In the genomic region with DNA sequence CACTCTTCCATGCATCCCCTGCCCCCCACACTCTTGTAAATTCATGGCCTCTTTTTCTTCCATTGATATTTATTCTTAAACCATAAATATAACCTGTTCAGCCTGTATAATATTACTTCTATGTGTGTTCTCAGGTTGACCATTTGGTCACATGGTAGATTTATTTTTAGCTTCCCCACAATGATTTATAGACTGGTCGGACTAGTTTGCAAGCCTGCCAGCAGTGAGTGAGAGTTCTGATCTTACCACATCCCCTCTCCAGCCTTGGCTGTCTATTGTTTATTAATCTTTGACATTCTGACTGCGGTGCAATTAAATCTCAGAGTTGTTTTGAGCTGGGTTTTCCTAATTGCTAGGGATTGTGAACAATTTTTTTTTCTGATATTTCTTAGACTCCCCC, we compare ENCODE assay signal across 13 mouse cellular contexts.
DNase-seq lines count a peak whose midpoint lies in the region; ATAC-seq and TF ChIP-seq lines count a peak whose summit lies in the region.
"Had no signal": no experiment of that assay in that cellular context is flagged by ENCODE, and none has a peak within 500 bp of the region (broad histone marks: within the 10 kb centered on the region; RNA-seq: fewer than 3 reads in every experiment).

No protein-coding gene starts in this region.

- no peak for ATAC-seq in liver, postnatal 0 days
- ATAC-seq in stomach, embryonic 14.5 days (ENCODE audit: insufficient number of reproducible peaks, insufficient read depth, low FRiP score, low read depth): peak; percentile 84
- ATAC-seq: forebrain, embryonic 15.5 days had no signal

- H3K9ac ChIP-seq in liver, adult 2 months (ENCODE audit: low read depth, low read length): no peak overlapping the region
- H3K9ac ChIP-seq in liver, postnatal 0 days (replicated peaks): no peak overlapping the region
- H3K9ac ChIP-seq in stomach, embryonic 14.5 days (replicated peaks; ENCODE audit: low read depth, low read length): no peak overlapping the region
- H3K9ac ChIP-seq: forebrain, embryonic 15.5 days; limb, embryonic 12.5 days had no signal

- peaks cover 23% of the 10 kb centered on the region; the same call in 1 of the 2 replicates for H3K79me2 ChIP-seq in liver, adult 2 months (ENCODE audit: control insufficient read depth, insufficient read depth, low read length)

- H3K27ac ChIP-seq in liver, adult 2 months (replicated peaks; ENCODE audit: insufficient read depth, low read depth, low read length): no peak overlapping the region
- no peak overlapping the region for H3K27ac ChIP-seq in liver, postnatal 0 days (ENCODE audit: low read depth)
- no peak overlapping the region for H3K27ac ChIP-seq in stomach, embryonic 14.5 days (ENCODE audit: low read length)
- H3K27ac ChIP-seq: forebrain, embryonic 15.5 days; hindbrain, embryonic 10.5 days; layer of hippocampus, adult 2 months; limb, embryonic 12.5 days had no signal

- no peak for TF ChIP-seq EP300 in liver, postnatal 0 days (IDR thresholded peaks at IDR 0.05; ENCODE audit: low read depth)

- no peak overlapping the region for H3K4me2 ChIP-seq in liver, postnatal 0 days (ENCODE audit: low read depth, low read length)
- H3K4me2 ChIP-seq in stomach, embryonic 14.5 days (replicated peaks; ENCODE audit: low read depth, low read length): no peak overlapping the region
- H3K4me2 ChIP-seq: forebrain, embryonic 15.5 days; limb, embryonic 12.5 days had no signal

- peaks cover 22% of the 10 kb centered on the region for H3K4me1 ChIP-seq in liver, adult 2 months (ENCODE audit: control insufficient read depth, insufficient read depth, low read length)
- peaks cover 13% of the 10 kb centered on the region; the same call in 1 of the 2 replicates for H3K4me1 ChIP-seq in liver, postnatal 0 days (ENCODE audit: insufficient read depth)
- peaks cover 4% of the 10 kb centered on the region; the same call in 1 of the 2 replicates for H3K4me1 ChIP-seq in stomach, embryonic 14.5 days (ENCODE audit: control insufficient read depth, insufficient read depth, low read length)
- H3K4me1 ChIP-seq: forebrain, embryonic 15.5 days; hindbrain, embryonic 10.5 days; limb, embryonic 12.5 days had no signal

- DNase-seq in liver, adult 2 months (ENCODE audit: extremely low read depth, low read depth, low spot score): peak; percentile 71
- no peak for DNase-seq in liver, postnatal 0 days
- DNase-seq in fat pad, adult 2 months (ENCODE audit: extremely low read depth, low read depth, low spot score): peak; percentile 63
- peak; percentile 64 for DNase-seq in kidney, postnatal 14 days
- no peak for DNase-seq in thymus, postnatal 14 days
- DNase-seq in spleen, adult 12 weeks (ENCODE audit: low spot score): no peak
- no peak for DNase-seq in spleen, adult 18-20 months
- DNase-seq: thymus, postnatal 36 days had no signal

- TF ChIP-seq CTCF in liver, adult 2 months (IDR thresholded peaks at IDR 0.05; ENCODE audit: low read depth, low read length): no peak
- no peak for TF ChIP-seq CTCF in liver, postnatal 0 days (IDR thresholded peaks at IDR 0.05; ENCODE audit: low read depth)

- no peak overlapping the region for H3K4me3 ChIP-seq in liver, adult 2 months (ENCODE audit: insufficient read depth, low read depth, low read length)
- H3K4me3 ChIP-seq in liver, postnatal 0 days (ENCODE audit: low read depth, low read length): no peak overlapping the region
- H3K4me3 ChIP-seq in stomach, embryonic 14.5 days (ENCODE audit: low read depth, low read length): no peak overlapping the region
- H3K4me3 ChIP-seq: forebrain, embryonic 15.5 days; hindbrain, embryonic 10.5 days; layer of hippocampus, adult 2 months; limb, embryonic 12.5 days had no signal

- WGBS in liver, adult 2 months: 4% methylated on average over 2 of the region's 2 CpGs
- 34% methylated on average over 2 of the region's 2 CpGs for WGBS in liver, postnatal 0 days (ENCODE audit: insufficient replicate concordance)
- WGBS in stomach, embryonic 14.5 days: 43% methylated on average over 2 of the region's 2 CpGs

- no peaks in the 10 kb centered on the region for H3K27me3 ChIP-seq in liver, adult 2 months (ENCODE audit: control insufficient read depth, insufficient read depth, low read length)
- no peaks in the 10 kb centered on the region for H3K27me3 ChIP-seq in liver, postnatal 0 days (ENCODE audit: insufficient read depth, low read length)
- H3K27me3 ChIP-seq in stomach, embryonic 14.5 days (ENCODE audit: control insufficient read depth, insufficient read depth, low read length): no peaks in the 10 kb centered on the region
- H3K27me3 ChIP-seq: forebrain, embryonic 15.5 days; limb, embryonic 12.5 days had no signal

- no peaks in the 10 kb centered on the region for H3K9me3 ChIP-seq in liver, postnatal 0 days (ENCODE audit: low read length)
- H3K9me3 ChIP-seq in stomach, embryonic 14.5 days (ENCODE audit: control insufficient read depth, low read depth, low read length): no peaks in the 10 kb centered on the region
- H3K9me3 ChIP-seq: forebrain, embryonic 15.5 days; hindbrain, embryonic 10.5 days; limb, embryonic 12.5 days had no signal

- H3K36me3 ChIP-seq in liver, adult 2 months (ENCODE audit: control insufficient read depth, insufficient read depth, low read length): peaks cover 32% of the 10 kb centered on the region
- H3K36me3 ChIP-seq in liver, postnatal 0 days (replicated peaks; ENCODE audit: insufficient read depth, low read length): peaks cover 29% of the 10 kb centered on the region
- peaks cover 8% of the 10 kb centered on the region; the same call in 1 of the 2 replicates for H3K36me3 ChIP-seq in stomach, embryonic 14.5 days (ENCODE audit: control insufficient read depth, insufficient read depth, low read length)

- no peak for TF ChIP-seq POLR2A in liver, adult 2 months (IDR thresholded peaks at IDR 0.05; ENCODE audit: extremely low read depth, insufficient read depth, low read length)

Comparison
In these comparisons a context has a peak if more than half of its experiments do, and no peak if none do; other contexts are left out.
1. DNase-seq: peak in liver, adult 2 months (single experiment), fat pad, adult 2 months (single experiment) and kidney, postnatal 14 days (single experiment); none in liver, postnatal 0 days (single experiment), thymus, postnatal 14 days (single experiment), spleen, adult 12 weeks (single experiment) and spleen, adult 18-20 months (0 of 2).